Mouse (Mus musculus): Measurements from ENCODE around the gene Cox11.

DNA sequence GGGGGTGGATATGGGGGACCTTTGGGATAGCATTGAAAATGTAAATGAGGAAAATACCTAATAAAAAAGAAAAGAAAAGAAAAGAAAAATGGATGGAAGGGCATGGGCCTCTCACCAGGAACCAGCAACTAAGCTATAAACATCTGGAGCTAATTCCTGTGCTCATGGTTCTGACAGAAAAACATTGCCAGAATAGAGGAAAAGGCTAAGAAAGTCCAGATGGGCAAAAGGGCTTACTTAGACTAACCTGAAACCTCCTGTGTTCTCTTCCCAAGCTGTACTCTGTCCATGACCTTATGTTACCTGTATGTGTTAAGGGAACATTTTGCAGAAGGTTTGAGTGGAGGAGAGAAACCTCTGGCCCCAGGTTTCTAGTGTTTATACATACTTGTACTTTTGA, 25.9 kb upstream of the Cox11 start:
- TF ChIP-seq CTCF (IDR thresholded peaks at IDR 0.05; ENCODE audit: extremely low read depth, insufficient read depth, insufficient read length, insufficient replicate concordance) = no peak
- TF ChIP-seq POLR2A (IDR thresholded peaks at IDR 0.05; ENCODE audit: low read depth, low read length) = no peak
